Mouse (Mus musculus): Measurements from ENCODE around the gene Ssh3.

Gene Ssh3

DNA sequence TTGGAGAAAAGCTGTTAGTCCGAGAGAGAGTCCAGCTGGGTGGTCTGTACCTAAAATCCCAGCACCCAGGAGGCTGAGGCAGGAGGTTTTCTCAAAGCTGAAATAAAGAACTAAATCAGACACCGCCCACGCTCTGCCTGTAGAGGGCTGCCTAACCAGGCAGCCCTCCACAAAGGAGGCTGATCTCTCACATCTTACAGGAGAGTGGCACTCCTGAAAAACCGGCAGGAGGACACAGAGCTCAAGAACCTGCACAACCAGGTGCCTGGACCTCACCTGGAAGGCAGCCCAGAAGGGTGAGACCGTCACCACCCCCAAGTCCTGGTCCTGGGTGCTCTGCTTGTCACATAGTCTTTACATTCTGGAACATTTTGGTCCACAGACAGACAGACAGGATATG is 28.9 kb upstream of the Ssh3 start:
- no peak for DNase-seq (ENCODE audit: extremely low read depth, low read depth)

- DNase-seq (ENCODE audit: extremely low read depth, low read depth) = no peak
These were observed 27.6 kb upstream of the Ssh3 start for GRCm38 (mm10) chr19:4296611-4297010.

- DNase-seq (ENCODE audit: extremely low read depth, low read depth) = no peak
These were observed 26.4 kb upstream of the Ssh3 start for GRCm38 (mm10) chr19:4295391-4295790.

GRCm38 (mm10) chr19:4294381-4295097 is 25.6 kb upstream of the Ssh3 start:
- peak; percentile 91 for DNase-seq (ENCODE audit: extremely low read depth, low read depth)

GRCm38 (mm10) chr19:4291161-4291560 is 22.2 kb upstream of the Ssh3 start:
- DNase-seq (ENCODE audit: extremely low read depth, low read depth) = no peak

- no peak for DNase-seq (ENCODE audit: extremely low read depth, low read depth)
These were observed 21.8 kb upstream of the Ssh3 start for GRCm38 (mm10) chr19:4290749-4291148.

- no peak for DNase-seq (ENCODE audit: extremely low read depth, low read depth)
These were observed 14.7 kb upstream of the Ssh3 start for GRCm38 (mm10) chr19:4283653-4284052.

- peak; percentile 78 for DNase-seq (ENCODE audit: extremely low read depth, low read depth)
These were observed 14.0 kb upstream of the Ssh3 start, which contains the start of gene Ankrd13d for GRCm38 (mm10) chr19:4282898-4283553. Gene Ankrd13d, minus strand, starts transcription at chr19:4283137.

DNA sequence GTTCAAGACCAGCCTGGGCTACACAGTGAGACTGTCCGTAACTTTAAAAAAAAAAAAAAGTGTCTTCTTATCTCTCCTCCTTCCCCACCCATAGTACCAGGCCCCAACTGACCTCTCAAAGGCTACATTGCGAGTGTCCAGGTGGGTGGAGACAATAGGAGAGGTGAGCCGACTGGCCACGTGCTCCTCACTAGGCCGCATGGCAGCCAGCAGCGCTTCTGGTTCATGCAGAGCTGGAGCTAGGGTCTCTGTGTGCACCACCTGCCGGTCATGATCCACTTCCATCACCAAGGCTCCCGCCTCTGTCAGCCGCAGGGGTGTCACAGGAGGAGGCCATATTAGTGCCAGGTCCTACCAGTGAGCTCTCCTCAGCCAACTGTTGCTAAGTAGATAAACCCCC is 11.4 kb upstream of the Ssh3 start:
- no peak for DNase-seq (ENCODE audit: extremely low read depth, low read depth)

DNA sequence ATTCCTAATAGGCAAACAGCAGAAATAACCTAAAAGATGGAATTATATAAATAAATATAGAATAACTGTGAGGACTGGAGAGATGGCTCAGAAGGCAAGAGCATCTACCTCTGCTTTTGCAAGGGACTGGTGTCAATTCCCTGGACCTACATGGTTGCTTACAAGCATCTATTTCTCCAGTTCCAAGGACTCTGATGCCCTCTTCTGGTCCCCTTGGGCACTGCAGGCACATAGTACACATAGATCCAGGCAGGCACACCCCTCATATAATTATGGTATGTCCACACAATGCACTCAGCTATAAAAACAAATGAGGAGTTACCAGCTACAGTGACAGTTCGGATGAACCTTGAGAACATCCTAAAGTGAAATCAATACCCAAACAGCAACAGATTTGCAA is 10.5 kb upstream of the Ssh3 start:
- DNase-seq (ENCODE audit: extremely low read depth, low read depth) = no peak

DNA sequence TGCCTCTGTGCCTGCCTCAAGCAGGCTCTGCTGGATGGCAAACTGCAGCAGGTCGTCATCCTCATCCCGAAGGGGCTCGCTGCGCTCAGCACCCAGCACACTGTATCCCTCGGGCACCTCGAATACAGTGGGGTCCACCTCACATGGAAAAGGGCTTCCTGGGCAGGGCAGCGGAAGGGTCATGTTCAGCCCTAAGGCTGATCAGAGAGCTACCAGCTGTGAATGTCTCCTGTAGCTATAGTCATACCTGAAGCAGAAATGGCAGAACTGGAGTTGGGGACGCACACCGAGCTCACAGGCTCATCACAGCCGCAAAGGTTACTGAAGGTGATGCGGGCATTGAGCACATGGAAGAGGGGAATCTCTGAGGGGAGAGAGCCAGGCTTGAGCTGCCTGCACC is 2.0 kb upstream of the Ssh3 start:
- DNase-seq (ENCODE audit: extremely low read depth, low read depth) = no peak

GRCm38 (mm10) chr19:4270187-4270586 is 1.2 kb upstream of the Ssh3 start:
- DNase-seq (ENCODE audit: extremely low read depth, low read depth) = no peak

- no peak for DNase-seq (ENCODE audit: extremely low read depth, low read depth)
These were observed 3.0 kb downstream of the Ssh3 start for GRCm38 (mm10) chr19:4265956-4266355.

GRCm38 (mm10) chr19:4264171-4264780 is 4.7 kb downstream of the Ssh3 start:
- DNase-seq (ENCODE audit: extremely low read depth, low read depth) = no peak

DNA sequence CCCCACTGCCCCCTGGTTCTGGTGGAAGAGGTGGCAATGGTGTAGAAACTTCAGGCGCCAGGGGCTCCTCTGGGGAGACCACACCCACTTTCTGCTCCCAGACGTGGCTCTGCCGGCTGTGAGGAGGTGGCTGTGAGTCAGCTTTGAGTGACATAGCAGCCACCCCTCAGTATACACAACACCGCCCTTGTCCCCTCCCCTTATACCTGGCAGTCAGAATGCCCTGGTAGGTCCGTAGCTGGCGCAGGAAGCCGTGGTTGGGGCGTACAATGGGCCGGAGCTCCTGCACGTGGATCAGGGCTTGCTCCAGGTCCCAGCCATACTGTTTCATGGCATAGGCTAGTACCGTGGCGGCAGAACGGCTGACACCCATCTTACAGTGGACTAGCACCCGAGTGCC is 5.3 kb downstream of the Ssh3 start:
- DNase-seq (ENCODE audit: extremely low read depth, low read depth) = no peak

GRCm38 (mm10) chr19:4262756-4263155 is 6.2 kb downstream of the Ssh3 start:
- no peak for DNase-seq (ENCODE audit: extremely low read depth, low read depth)

DNA sequence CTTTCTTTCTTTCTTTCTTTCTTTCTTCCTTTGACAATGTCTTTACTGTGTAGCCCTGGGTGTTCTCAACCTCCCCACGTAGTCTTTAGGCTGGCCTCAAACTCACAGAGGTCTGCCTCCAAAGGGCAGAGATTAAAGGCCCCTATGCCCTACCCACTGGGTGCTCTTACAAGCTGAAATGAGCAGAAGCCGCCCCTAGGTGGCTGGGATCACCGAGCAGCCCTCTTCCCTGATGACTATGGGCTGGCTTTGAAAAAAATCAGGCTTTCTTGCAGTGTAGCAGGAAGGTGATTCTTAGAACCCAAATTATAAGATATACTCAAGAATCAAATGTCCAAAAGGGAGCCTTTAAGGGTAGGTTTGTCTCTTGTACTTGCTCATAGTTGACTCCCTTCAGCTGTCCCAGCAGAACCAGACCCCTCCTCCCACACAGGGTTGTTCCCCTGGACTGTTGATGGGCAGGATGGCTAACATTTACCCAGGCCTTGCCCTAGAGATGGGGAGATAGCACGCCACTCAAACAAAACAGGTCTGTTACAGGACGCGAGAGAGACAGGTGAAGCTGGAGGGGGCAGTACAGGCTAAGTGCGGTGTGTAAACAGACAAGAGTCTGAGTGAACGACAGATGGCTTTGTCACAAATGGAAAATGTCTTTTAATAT is 7.8 kb downstream of the Ssh3 start:
- DNase-seq (ENCODE audit: extremely low read depth, low read depth) = no peak

- no peak for DNase-seq (ENCODE audit: extremely low read depth, low read depth)
These were observed 11.1 kb downstream of the Ssh3 start for GRCm38 (mm10) chr19:4257897-4258252.

GRCm38 (mm10) chr19:4257216-4257896 is 11.6 kb downstream of the Ssh3 start:
- peak; percentile 83 for DNase-seq (ENCODE audit: extremely low read depth, low read depth)

- DNase-seq (ENCODE audit: extremely low read depth, low read depth) = peak; percentile 13
These were observed 13.3 kb downstream of the Ssh3 start for GRCm38 (mm10) chr19:4255583-4256162.

GRCm38 (mm10) chr19:4254230-4254629 is 14.8 kb downstream of the Ssh3 start:
- no peak for DNase-seq (ENCODE audit: extremely low read depth, low read depth)
